Mouse (Mus musculus): ENCODE measurements around the gene Srgn. TPM values are rescaled to one million over a fixed set of nuclear protein-coding genes. Genes with fewer than 3 reads are reported as not detected.

Srgn gene
- polyA plus RNA-seq (2017; shearing (Covaris generic)): 2,518 TPM

GRCm38 (mm10) chr10:62527351-62527750 is at the start of gene Srgn:
TSS of gene Srgn (minus strand) at chr10:62527451.

GRCm38 (mm10) chr10:62486618-62487415 is 40.4 kb downstream of the Srgn start, which contains the start of gene Vps26a:
TSS of gene Vps26a (minus strand) at chr10:62486805.

GRCm38 (mm10) chr10:62449364-62450279 is 77.6 kb downstream of the Srgn start, which contains the start of the genes 4930507D05Rik and Supv3l1:
TSS of gene 4930507D05Rik (plus strand) at chr10:62449489.
TSS of gene Supv3l1 (minus strand) at chr10:62449738.

Other genes with a start within 250 kb of the Srgn start
- gene Hk1, start 147.5 kb downstream of the Srgn start, polyA plus RNA-seq (2017; shearing (Covaris generic)): 80.3 TPM
- not detected for gene Hkdc1, start 105.0 kb downstream of the Srgn start, polyA plus RNA-seq (2017; shearing (Covaris generic))
- gene 4930507D05Rik, start 78.0 kb downstream of the Srgn start, polyA plus RNA-seq (2017; shearing (Covaris generic)): 0.57 TPM
- gene Supv3l1, start 77.7 kb downstream of the Srgn start, polyA plus RNA-seq (2017; shearing (Covaris generic)): 28.1 TPM
- 54.4 TPM for gene Vps26a, start 40.6 kb downstream of the Srgn start, polyA plus RNA-seq (2017; shearing (Covaris generic))
- 21.1 TPM for gene Kif1bp, start 51.0 kb upstream of the Srgn start, polyA plus RNA-seq (2017; shearing (Covaris generic))
- gene Ddx21, start 74.8 kb upstream of the Srgn start, polyA plus RNA-seq (2017; shearing (Covaris generic)): 56.6 TPM
- 150 TPM for gene Ddx50, start 123.8 kb upstream of the Srgn start, polyA plus RNA-seq (2017; shearing (Covaris generic))
- 0.44 TPM for gene Stox1, start 198.7 kb upstream of the Srgn start, polyA plus RNA-seq (2017; shearing (Covaris generic))